Mouse (Mus musculus): ENCODE measurements at regions not wholly inside any gene's neighbourhood (a gene's known extent, or its start where the extent isn't known, plus 50 kb on each side); places are given as distances from the start of the nearest gene placed in this dataset.

- DNase-seq, result no peak
Measured at GRCm38 (mm10) chr1:105206216-105206615, 150.3 kb downstream of the Rnf152 start.

DNA sequence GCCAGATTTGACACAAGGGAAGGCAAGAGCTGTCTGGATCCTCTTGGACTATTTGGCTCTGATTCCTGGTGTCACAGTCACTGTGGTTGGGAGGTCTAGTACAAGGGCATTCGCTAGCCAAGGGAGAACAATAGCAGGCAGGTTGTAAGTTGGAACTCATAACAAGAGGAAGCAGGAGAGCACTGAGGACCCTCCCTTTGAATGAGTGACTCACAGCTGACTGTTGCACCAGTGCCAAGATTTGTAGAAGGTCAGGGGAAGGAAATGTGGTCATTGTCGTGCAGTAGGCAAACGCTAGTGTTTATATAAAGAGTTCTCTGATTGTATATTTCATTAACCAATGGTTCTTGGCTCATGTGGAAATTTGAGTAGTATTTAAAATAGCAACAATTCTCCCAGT lies 157.2 kb downstream of the Rnf152 start:
- no peak for DNase-seq

DNA sequence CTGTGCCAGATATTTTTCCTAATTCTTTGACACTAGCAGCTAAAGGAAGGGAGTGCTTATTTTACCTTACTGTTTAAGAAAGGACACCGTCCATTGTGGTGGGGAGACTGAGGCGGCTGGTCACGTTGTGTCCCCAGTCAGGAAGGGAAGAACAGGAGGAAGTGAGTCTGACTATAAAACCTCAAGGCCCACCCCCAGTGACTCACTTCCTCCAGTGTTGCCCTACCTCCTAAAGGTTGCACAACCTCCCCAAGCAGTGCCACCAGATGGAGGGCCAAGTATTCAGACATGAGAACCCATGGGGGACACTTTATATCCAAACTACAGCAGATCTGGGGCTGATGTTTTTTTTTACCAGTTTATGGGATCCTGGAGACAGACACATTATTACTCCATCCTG lies 165.4 kb downstream of the Rnf152 start:
- no peak for DNase-seq

- no peak for DNase-seq
Measured at GRCm38 (mm10) chr1:105188920-105189266, 167.6 kb downstream of the Rnf152 start.

DNA sequence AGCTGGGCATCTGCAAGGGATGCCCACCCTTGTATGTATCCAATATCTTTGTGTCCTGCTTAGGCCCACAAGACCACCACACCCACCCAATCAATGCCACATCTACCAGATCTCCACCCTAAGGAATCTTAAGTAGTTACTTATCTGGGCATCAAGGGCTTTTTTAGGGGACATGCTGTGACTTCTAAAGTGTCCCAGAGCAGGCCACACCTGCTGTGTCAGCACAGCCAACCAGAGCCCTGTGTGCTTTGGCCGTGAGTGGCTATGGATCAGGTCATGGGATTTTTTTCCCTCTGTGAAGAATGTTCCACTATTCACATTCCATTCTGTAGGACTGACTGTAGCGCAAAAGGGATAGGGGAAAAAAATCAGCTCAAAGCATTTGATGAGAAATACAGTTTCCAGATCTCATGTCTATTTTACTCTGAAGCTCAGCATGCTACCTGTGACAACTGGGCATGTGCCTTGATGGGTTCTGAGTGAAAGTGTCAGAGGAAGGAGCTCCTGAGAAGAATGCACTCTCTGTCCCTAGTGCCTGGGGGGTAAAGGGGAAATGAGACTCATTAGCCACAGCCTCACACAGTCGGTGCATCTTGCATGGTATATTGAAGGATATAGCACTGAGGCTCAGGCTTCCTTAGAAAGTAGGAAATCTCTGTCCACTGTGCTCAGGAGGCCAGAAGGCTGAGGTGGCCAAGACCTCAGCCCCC lies 168.1 kb downstream of the Rnf152 start:
- peak; percentile 35 for DNase-seq

DNA sequence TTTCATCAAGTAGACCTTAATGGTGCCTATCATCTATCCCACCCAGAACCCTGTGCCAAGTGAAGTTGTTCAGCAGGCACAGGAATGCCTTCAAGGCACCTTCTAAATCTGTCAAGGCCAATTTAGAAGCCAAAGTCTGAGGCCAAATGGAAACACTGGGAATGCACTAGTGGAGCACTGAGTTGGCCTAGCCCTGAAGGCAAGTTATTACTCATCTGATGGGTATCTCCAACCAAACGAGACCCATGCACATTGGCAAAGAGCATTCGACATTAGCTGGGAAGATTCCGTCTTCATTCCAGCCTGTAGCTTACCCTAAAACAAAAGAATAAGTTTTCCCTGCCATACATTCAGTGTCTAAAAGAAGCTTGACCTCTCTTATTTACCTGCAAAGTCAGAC lies 172.0 kb downstream of the Rnf152 start:
- DNase-seq, result no peak

GRCm38 (mm10) chr1:105179371-105179823 lies 177.1 kb downstream of the Rnf152 start:
- DNase-seq, result peak; percentile 81

DNA sequence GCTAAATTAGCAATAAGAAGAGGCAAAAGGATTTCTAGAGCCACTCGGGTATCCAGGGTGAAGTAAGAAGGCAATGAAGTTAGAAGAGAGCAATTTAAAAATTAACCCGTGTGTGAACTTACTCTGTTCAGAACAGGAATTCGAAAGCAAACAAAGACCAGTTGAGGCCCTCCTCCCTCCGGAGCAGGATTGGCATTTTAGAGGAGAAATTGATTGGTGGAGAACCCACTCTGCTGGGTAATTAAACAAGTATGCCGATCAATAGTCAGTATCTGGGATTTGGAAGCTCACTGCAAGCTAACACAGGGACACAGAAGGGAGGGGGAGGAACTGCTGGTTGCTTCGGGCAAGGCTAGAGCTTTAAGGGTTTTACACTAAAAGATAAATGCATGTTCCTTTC lies 177.7 kb downstream of the Rnf152 start:
- DNase-seq, result peak; percentile 75

DNA sequence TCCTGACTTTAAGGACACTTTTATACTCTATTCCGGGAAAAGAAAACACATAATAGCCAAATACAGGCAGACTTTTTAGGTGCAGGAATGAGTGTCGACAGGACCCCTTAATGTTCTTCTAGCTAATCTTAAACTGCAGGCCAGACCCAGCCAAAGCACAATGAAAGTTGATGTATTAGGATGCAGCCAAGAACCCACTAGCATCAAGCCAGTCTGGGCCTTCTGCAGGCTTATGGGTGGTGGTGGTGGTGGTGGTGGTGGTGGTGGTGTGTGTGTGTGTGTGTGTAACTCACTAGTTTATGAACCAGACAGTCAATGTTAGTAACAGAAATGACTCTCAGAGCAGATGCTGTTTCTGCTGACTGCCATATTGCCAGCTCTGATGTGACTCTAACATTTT lies 178.6 kb downstream of the Rnf152 start:
- DNase-seq, result no peak

DNA sequence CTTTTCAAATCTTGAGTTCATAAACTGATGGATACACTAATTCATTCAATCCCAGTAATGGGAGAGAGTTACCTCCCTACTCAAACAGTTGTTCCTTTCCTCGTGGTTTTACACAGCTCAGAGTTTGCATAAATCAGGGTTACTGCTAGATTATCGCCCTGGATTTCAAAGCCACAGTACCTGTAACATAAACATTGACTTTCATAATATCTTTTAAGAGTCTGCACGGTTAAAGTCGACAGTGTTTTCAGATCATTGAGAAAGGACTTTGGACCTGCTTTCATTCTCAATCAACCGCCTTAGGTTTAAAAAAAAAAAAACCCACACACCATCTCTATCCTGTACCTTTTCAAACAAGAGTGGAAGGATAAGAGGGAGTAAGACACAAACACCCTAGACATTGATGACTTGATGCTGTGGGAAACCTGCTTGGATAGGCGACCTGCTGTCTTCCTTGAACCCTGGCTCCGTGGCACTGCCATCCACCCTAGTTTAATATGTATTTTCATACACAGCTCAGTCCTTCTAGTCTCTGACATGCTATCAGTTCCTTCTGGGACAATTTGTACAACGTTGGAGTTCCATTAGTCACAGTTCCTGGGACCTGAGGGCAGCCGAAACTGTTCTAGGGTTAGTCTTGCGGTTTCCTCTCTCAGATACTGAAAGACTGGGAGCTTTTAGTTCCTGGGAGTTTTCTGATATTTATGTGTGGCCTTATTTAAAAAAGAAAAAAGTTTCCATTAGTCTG lies 179.3 kb downstream of the Rnf152 start:
- peak; percentile 35 for DNase-seq

- no peak for DNase-seq
Measured at GRCm38 (mm10) chr1:105170979-105171378, 185.5 kb downstream of the Rnf152 start.

GRCm38 (mm10) chr1:105170114-105170506 lies 186.4 kb downstream of the Rnf152 start:
- no peak for DNase-seq

- DNase-seq, result no peak
Measured at GRCm38 (mm10) chr1:105169455-105170113, 186.9 kb downstream of the Rnf152 start.

DNA sequence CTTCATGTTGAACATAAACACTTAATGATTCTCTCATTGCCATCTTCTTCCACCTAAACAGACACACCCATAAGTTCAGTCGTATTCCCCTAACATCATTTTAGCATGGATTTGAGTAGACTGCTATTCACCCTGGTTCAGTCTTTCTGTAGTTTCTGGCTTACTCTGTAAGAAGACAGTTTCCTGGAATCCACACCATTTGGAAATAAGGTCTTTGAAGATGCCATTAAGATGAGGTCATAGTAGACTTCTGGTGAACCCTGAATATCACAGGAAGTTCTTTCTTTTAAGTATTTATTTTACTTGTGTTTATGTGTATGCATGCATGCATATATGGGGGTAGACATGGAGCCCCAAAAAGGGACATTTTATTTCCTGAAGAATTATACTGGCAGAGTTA lies 187.7 kb downstream of the Rnf152 start:
- no peak for DNase-seq

GRCm38 (mm10) chr1:105157459-105158124 lies 198.9 kb downstream of the Rnf152 start:
- DNase-seq, result peak; percentile 61

- DNase-seq, result no peak
Measured at GRCm38 (mm10) chr1:105152175-105152828, 204.2 kb downstream of the Rnf152 start.

- no peak for DNase-seq
Measured at GRCm38 (mm10) chr1:105151466-105151846, 205.1 kb downstream of the Rnf152 start.

GRCm38 (mm10) chr1:105150624-105151465 lies 205.7 kb downstream of the Rnf152 start:
- no peak for DNase-seq

GRCm38 (mm10) chr1:105148792-105149191 lies 207.7 kb downstream of the Rnf152 start:
- no peak for DNase-seq

- DNase-seq, result no peak
Measured at GRCm38 (mm10) chr1:105148048-105148447, 208.5 kb downstream of the Rnf152 start.

GRCm38 (mm10) chr1:105123936-105124335 lies 232.6 kb downstream of the Rnf152 start:
- no peak for DNase-seq

- DNase-seq, result peak; percentile 75
Measured at GRCm38 (mm10) chr1:105117888-105118287, 238.6 kb downstream of the Rnf152 start.
